Comparison of ENCODE assay signal across 12 mouse cellular contexts in genomic region chr5:146692976-146693361, GRCm38 (mm10).
DNase-seq lines count a peak whose midpoint lies in the region; ATAC-seq and TF ChIP-seq lines count a peak whose summit lies in the region.
"Had no signal": no experiment of that assay in that cellular context is flagged by ENCODE, and none has a peak within 500 bp of the region (broad histone marks: within the 10 kb centered on the region; RNA-seq: fewer than 3 reads in every experiment).

No protein-coding gene starts in this region.

- no peak overlapping the region for H3K9ac ChIP-seq in kidney, embryonic 14.5 days (ENCODE audit: low read depth, low read length)
- H3K9ac ChIP-seq in liver, embryonic 15.5 days = peak overlapping the region; percentile 44
- H3K9ac ChIP-seq in forebrain, embryonic 13.5 days = no peak overlapping the region
- H3K9ac ChIP-seq: limb, embryonic 12.5 days had no signal

- ATAC-seq in kidney, embryonic 14.5 days (ENCODE audit: low FRiP score, low TSS enrichment) = no peak
- ATAC-seq in Patski = peak; percentile 29
- ATAC-seq in erythroblast, adult 5-6 weeks (replicated peaks; ENCODE audit: low FRiP score, poor library complexity, severe bottlenecking) = peak; percentile 54
- ATAC-seq in liver, embryonic 15.5 days (ENCODE audit: insufficient read depth) = peak; percentile 84
- ATAC-seq in forebrain, embryonic 13.5 days = no peak
- ATAC-seq: midbrain, embryonic 16.5 days had no signal

- POLR2A ChIA-PET in Patski (lab: Charles Lee) = interaction anchor here (1.0 to 7.6 kb wide), 8 partner anchors 9 to 212 kb away, joined by 3 to 85 read pairs (median 13); partner anchors contain the start of gene Rasl11a

- H3K27ac ChIP-seq in kidney, embryonic 14.5 days (ENCODE audit: low read depth, low read length) = peak overlapping the region; percentile 75; the same call in 1 of the 2 replicates
- peak overlapping the region; percentile 88 for H3K27ac ChIP-seq in liver, embryonic 15.5 days (replicated peaks)
- no peak overlapping the region for H3K27ac ChIP-seq in forebrain, embryonic 13.5 days
- H3K27ac ChIP-seq: limb, embryonic 12.5 days had no signal

- H3K4me1 ChIP-seq in kidney, embryonic 14.5 days (ENCODE audit: control insufficient read depth, insufficient read depth, low read length) = peaks cover 10% of the 10 kb centered on the region
- H3K4me1 ChIP-seq in liver, embryonic 15.5 days (replicated peaks) = peaks cover 63% of the 10 kb centered on the region
- H3K4me1 ChIP-seq in forebrain, embryonic 13.5 days = no peaks in the 10 kb centered on the region

- H3K36me3 ChIP-seq in kidney, embryonic 14.5 days (ENCODE audit: control insufficient read depth, insufficient read depth, low read length) = no peaks in the 10 kb centered on the region
- no peaks in the 10 kb centered on the region for H3K36me3 ChIP-seq in liver, embryonic 15.5 days (replicated peaks)
- no peaks in the 10 kb centered on the region for H3K36me3 ChIP-seq in forebrain, embryonic 13.5 days (ENCODE audit: poor library complexity, severe bottlenecking)
- H3K36me3 ChIP-seq: limb, embryonic 12.5 days had no signal

- H3K4me3 ChIP-seq in kidney, embryonic 14.5 days (ENCODE audit: low read length) = no peak overlapping the region
- peak overlapping the region; percentile 17 for H3K4me3 ChIP-seq in liver, embryonic 15.5 days (replicated peaks)
- no peak overlapping the region for H3K4me3 ChIP-seq in forebrain, embryonic 13.5 days
- H3K4me3 ChIP-seq: limb, embryonic 12.5 days had no signal

- DNase-seq in kidney, postnatal 10 days = no peak
- DNase-seq in Patski (ENCODE audit: low read depth, low spot score) = no peak
- DNase-seq in embryo, embryonic 10 days (ENCODE audit: low spot score) = no peak
- DNase-seq in left cerebral cortex, adult 11 months (ENCODE audit: low spot score) = no peak
- DNase-seq: cerebellum, adult 11 months; thymus, postnatal 14 days had no signal

- no peaks in the 10 kb centered on the region for H3K9me3 ChIP-seq in kidney, embryonic 14.5 days (ENCODE audit: control insufficient read depth, low read length)
- H3K9me3 ChIP-seq in liver, embryonic 15.5 days (replicated peaks) = no peaks in the 10 kb centered on the region
- H3K9me3 ChIP-seq in forebrain, embryonic 13.5 days (replicated peaks) = no peaks in the 10 kb centered on the region
- H3K9me3 ChIP-seq: limb, embryonic 12.5 days had no signal

- WGBS in kidney, embryonic 14.5 days = 68% methylated on average over 5 of the region's 5 CpGs
- 9% methylated on average over 5 of the region's 5 CpGs for WGBS in liver, embryonic 15.5 days (ENCODE audit: insufficient replicate concordance)
- 90% methylated on average over 5 of the region's 5 CpGs for WGBS in forebrain, embryonic 13.5 days

- in situ Hi-C loops in Patski (cut with MboI; ENCODE audit: low pct_unique_long_range_greater_than_20kb) = loop anchor here (5.0 to 25.0 kb wide), 3 partner anchors 154 to 1019 kb away; partner anchors contain the start of gene Rasl11a

- H3K4me2 ChIP-seq in kidney, embryonic 14.5 days (replicated peaks; ENCODE audit: low read depth, low read length) = no peak overlapping the region
- H3K4me2 ChIP-seq in liver, embryonic 15.5 days = peak overlapping the region; percentile 61
- no peak overlapping the region for H3K4me2 ChIP-seq in forebrain, embryonic 13.5 days
- H3K4me2 ChIP-seq: limb, embryonic 12.5 days had no signal

- H3K27me3 ChIP-seq in kidney, embryonic 14.5 days (ENCODE audit: control insufficient read depth, insufficient read depth, low read length) = no peaks in the 10 kb centered on the region
- no peaks in the 10 kb centered on the region for H3K27me3 ChIP-seq in Patski
- H3K27me3 ChIP-seq in liver, embryonic 15.5 days = no peaks in the 10 kb centered on the region
- H3K27me3 ChIP-seq in forebrain, embryonic 13.5 days = no peaks in the 10 kb centered on the region

- TF ChIP-seq CTCF in Patski (IDR thresholded peaks at IDR 0.05) = no peak

- CTCF ChIA-PET in Patski (lab: Charles Lee) = interaction anchor here (0.7 to 5.0 kb wide), 13 partner anchors 9 to 213 kb away, joined by 3 to 60 read pairs (median 13); partner anchors contain the start of gene Rasl11a

Comparison
In these comparisons a context has a peak if more than half of its experiments do, and no peak if none do; other contexts are left out.
1. ATAC-seq: peak in Patski (single experiment), erythroblast, adult 5-6 weeks (single experiment) and liver, embryonic 15.5 days (single experiment); none in kidney, embryonic 14.5 days (single experiment) and forebrain, embryonic 13.5 days (single experiment).